Mouse (Mus musculus) kidney, postnatal 0 days (tissue): ENCODE measurements around the gene Gm5965. TPM values are rescaled to one million over a fixed set of nuclear protein-coding genes. Genes with fewer than 3 reads are reported as not detected.
A peak's percentile ranks its signal among the peaks of the same experiment; 100 is the strongest.
"Not testable (repeated sequence)": the region's sequence is repeated elsewhere in the genome, so short reads cannot be mapped to it uniquely, and the experiment has no call there.

Experiments used
- ATAC-seq: fragments of 200-750 bp; cut with Nextera tagmentation; replicated peaks from 2 replicates; pipeline ENCODE4 v1.8.0; 2017; ENCODE audit warnings: low read depth, moderate number of reproducible peaks, moderate TSS enrichment, moderate library complexity; ENCODE audit not compliant: low FRiP score
- DNase-seq: peaks from one replicate; pipeline ENCODE4 v3.0.0-alpha.2; 2016; ENCODE audit warnings: low spot score
- H3K27ac ChIP-seq: fragments of 300-500 bp; sonication (generic); 2 replicates; pipeline ENCODE4 v1.5.1; 2014; ENCODE audit warnings: mild to moderate bottlenecking
- H3K27me3 ChIP-seq: fragments of 300-500 bp; sonication (generic); 2 replicates; pipeline ENCODE4 v1.6.1; 2014; ENCODE audit warnings: low read length, mixed read lengths; ENCODE audit not compliant: insufficient read depth
- H3K36me3 ChIP-seq: fragments of 300-500 bp; sonication (generic); 2 replicates; pipeline ENCODE4 v1.6.1; 2014; ENCODE audit warnings: low read length, mixed read lengths; ENCODE audit not compliant: insufficient read depth
- H3K4me1 ChIP-seq: fragments of 300-500 bp; sonication (generic); replicated peaks from 2 replicates; pipeline ENCODE4 v1.6.1; 2014; ENCODE audit warnings: antibody characterized with exemption, low read length, mixed read lengths; ENCODE audit not compliant: insufficient read depth
- H3K4me2 ChIP-seq: fragments of 300-500 bp; sonication (generic); 2 replicates; pipeline ENCODE4 v1.6.1; 2014; ENCODE audit warnings: mild to moderate bottlenecking, low read length, moderate library complexity, mixed read lengths
- H3K4me3 ChIP-seq: fragments of 300-500 bp; sonication (generic); replicated peaks from 2 replicates; pipeline ENCODE4 v1.5.1; 2014; ENCODE audit warnings: low read depth, low read length
- H3K9ac ChIP-seq: fragments of 300-500 bp; sonication (generic); 2 replicates; pipeline ENCODE4 v1.6.1; 2014; ENCODE audit warnings: low read depth, low read length
- H3K9me3 ChIP-seq: fragments of 300-500 bp; sonication (generic); replicated peaks from 2 replicates; pipeline ENCODE4 v1.6.1; 2016; ENCODE audit warnings: low read length, inconsistent platforms, mixed read lengths
- CTCF ChIP-seq: IDR thresholded peaks from 2 replicates; pipeline ENCODE4 v1.5.1; 2016; ENCODE audit warnings: antibody characterized with exemption, low read depth, mild to moderate bottlenecking, moderate library complexity
- WGBS: fragments of 180-500 bp; shearing (Covaris S2); extraction: QIAGEN DNeasy Blood & Tissue Kit; methylation state at CpG from one replicate; pipeline ENCODE4 v1.1.7; 2014; 5-methylcytosine and 5-hydroxymethylcytosine counted together
- polyA plus RNA-seq: library from polyadenylated mRNA; unstranded; fragments of >200 nt; fragmentation: Nextera tagmentation; extraction: Ambion mirVana; gene quantifications from 2 replicates; pipeline ENCODE4 v1.2.1, GENCODE M21; 2015

The Gm5965 gene
- polyA plus RNA-seq, result not detected in 2 replicates

GRCm38 (mm10) chr16:88777596-88777995, at the start of gene Gm5965:
Gene Gm5965, plus strand, starts transcription at chr16:88777896.
- WGBS, result 82% methylated on average over 5 of the region's 6 CpGs
- Histone ChIP-seq H3K4me3 (no peak within 1 kb of the TSS), H3K27me3 (no peaks in the 10 kb centered on the region), H3K27ac (no peak within 1 kb of the TSS), H3K9me3 (no peaks in the 10 kb centered on the region), H3K36me3 (no peaks in the 10 kb centered on the region), H3K4me1 (no peaks in the 10 kb centered on the region), H3K9ac (no peak within 1 kb of the TSS), H3K4me2 (no peak within 1 kb of the TSS)
- no peak for ATAC-seq
- TF ChIP-seq CTCF, result no peak
- no peak for DNase-seq

- no peaks in the 10 kb centered on the region for H3K27me3 ChIP-seq
- H3K9ac ChIP-seq, result no peak within 1 kb of the TSS
- ATAC-seq, result no peak
- DNase-seq, result no peak
- no peaks in the 10 kb centered on the region for H3K9me3 ChIP-seq
- 87% methylated on average over 4 of the region's 4 CpGs for WGBS
- no peaks in the 10 kb centered on the region for H3K36me3 ChIP-seq
- no peak within 1 kb of the TSS for H3K4me2 ChIP-seq
- no peak within 1 kb of the TSS for H3K4me3 ChIP-seq
- H3K4me1 ChIP-seq, result no peaks in the 10 kb centered on the region
- H3K27ac ChIP-seq, result no peak within 1 kb of the TSS
- no peak for TF ChIP-seq CTCF
Measured at GRCm38 (mm10) chr16:88728812-88729275, 48.9 kb upstream of the Gm5965 start, which contains the start of gene Krtap13-1. Gene Krtap13-1, plus strand, starts transcription at chr16:88728862.

- no peak overlapping the region for H3K9ac ChIP-seq
- H3K4me1 ChIP-seq, result no peaks in the 10 kb centered on the region
- ATAC-seq (no peak), DNase-seq (no peak)
- H3K4me3 ChIP-seq, result no peak overlapping the region
- H3K36me3 ChIP-seq, result no peaks in the 10 kb centered on the region
- 51% methylated on average over 2 of the region's 2 CpGs for WGBS
- no peaks in the 10 kb centered on the region for H3K9me3 ChIP-seq
- no peaks in the 10 kb centered on the region for H3K27me3 ChIP-seq
- no peak overlapping the region for H3K27ac ChIP-seq
- no peak for TF ChIP-seq CTCF
- no peak overlapping the region for H3K4me2 ChIP-seq
Measured at GRCm38 (mm10) chr16:88735391-88735790, 42.3 kb upstream of the Gm5965 start.

- H3K36me3 ChIP-seq, result no peaks in the 10 kb centered on the region
- TF ChIP-seq CTCF, result no peak
- 47% methylated on average over 4 of the region's 4 CpGs for WGBS
- no peak overlapping the region for H3K4me3 ChIP-seq
- H3K9ac ChIP-seq, result no peak overlapping the region
- no peak overlapping the region for H3K27ac ChIP-seq
- H3K9me3 ChIP-seq, result no peaks in the 10 kb centered on the region
- H3K4me1 ChIP-seq, result no peaks in the 10 kb centered on the region
- no peaks in the 10 kb centered on the region for H3K27me3 ChIP-seq
- ATAC-seq, result no peak
- peak; percentile 46 for DNase-seq
- H3K4me2 ChIP-seq, result no peak overlapping the region
Measured at GRCm38 (mm10) chr16:88744750-88745340, 32.9 kb upstream of the Gm5965 start.

- 57% methylated on average over 4 of the region's 4 CpGs for WGBS
Measured at GRCm38 (mm10) chr16:88747943-88748342, 29.8 kb upstream of the Gm5965 start.

GRCm38 (mm10) chr16:88751535-88751934, 26.2 kb upstream of the Gm5965 start, which contains the start of gene Krtap13:
Gene Krtap13, minus strand, starts transcription at chr16:88751635.
- H3K27me3 ChIP-seq, ATAC-seq, H3K36me3 ChIP-seq, H3K9ac ChIP-seq, H3K9me3 ChIP-seq, H3K27ac ChIP-seq, H3K4me3 ChIP-seq, DNase-seq, H3K4me2 ChIP-seq, H3K4me1 ChIP-seq: not testable (repeated sequence)
- WGBS, result 94% methylated on average over 3 of the region's 3 CpGs

More at GRCm38 (mm10) chr16:88747943-88748342, 29.8 kb upstream of the Gm5965 start:
- no peak overlapping the region for H3K9ac ChIP-seq
- H3K4me3 ChIP-seq, result no peak overlapping the region
- H3K36me3 ChIP-seq, result no peaks in the 10 kb centered on the region
- ATAC-seq (no peak), DNase-seq (no peak)
- no peaks in the 10 kb centered on the region for H3K27me3 ChIP-seq
- H3K27ac ChIP-seq, result no peak overlapping the region
- H3K4me2 ChIP-seq, result no peak overlapping the region
- no peaks in the 10 kb centered on the region for H3K4me1 ChIP-seq
- no peaks in the 10 kb centered on the region for H3K9me3 ChIP-seq
- TF ChIP-seq CTCF, result no peak

GRCm38 (mm10) chr16:88758547-88758946, 19.1 kb upstream of the Gm5965 start, which contains the start of gene 2310034C09Rik:
Gene 2310034C09Rik, plus strand, starts transcription at chr16:88758847.
- H3K36me3 ChIP-seq, H3K9me3 ChIP-seq, DNase-seq, ATAC-seq, H3K4me1 ChIP-seq, H3K4me3 ChIP-seq, H3K27me3 ChIP-seq, H3K27ac ChIP-seq, H3K9ac ChIP-seq, H3K4me2 ChIP-seq: not testable (repeated sequence)
- WGBS, result 83% methylated on average over 3 of the region's 3 CpGs
